Mouse (Mus musculus) kidney, postnatal 10 days (tissue): ENCODE measurements around the gene Nupl1.

Experiments
- DNase-seq: peaks from one replicate; pipeline ENCODE4 v3.0.0; 2021; ENCODE audit warnings: mixed read lengths

The Nupl1 gene

GRCm38 (mm10) chr14:60219886-60220285 is 31.3 kb downstream of the Nupl1 start:
- DNase-seq = no peak

DNA sequence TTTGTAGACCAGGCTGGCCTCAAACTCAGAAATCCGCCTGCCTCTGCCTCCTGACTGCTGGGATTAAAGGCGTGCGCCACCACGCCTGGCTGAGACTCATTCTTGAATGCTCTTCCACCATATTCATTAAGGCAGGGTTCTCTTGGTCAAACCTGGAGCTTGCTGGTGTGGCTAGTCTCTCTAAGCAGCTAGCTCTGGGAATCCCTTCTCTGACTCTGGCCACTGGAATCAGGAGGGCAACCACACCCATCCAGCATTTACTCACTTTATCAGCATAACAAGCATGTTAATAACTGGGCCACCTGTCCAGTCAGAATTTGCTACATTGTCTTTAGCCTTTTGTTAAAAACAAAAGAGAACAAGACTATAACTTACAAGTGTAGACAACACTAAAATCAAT is 33.6 kb downstream of the Nupl1 start:
- no peak for DNase-seq

DNA sequence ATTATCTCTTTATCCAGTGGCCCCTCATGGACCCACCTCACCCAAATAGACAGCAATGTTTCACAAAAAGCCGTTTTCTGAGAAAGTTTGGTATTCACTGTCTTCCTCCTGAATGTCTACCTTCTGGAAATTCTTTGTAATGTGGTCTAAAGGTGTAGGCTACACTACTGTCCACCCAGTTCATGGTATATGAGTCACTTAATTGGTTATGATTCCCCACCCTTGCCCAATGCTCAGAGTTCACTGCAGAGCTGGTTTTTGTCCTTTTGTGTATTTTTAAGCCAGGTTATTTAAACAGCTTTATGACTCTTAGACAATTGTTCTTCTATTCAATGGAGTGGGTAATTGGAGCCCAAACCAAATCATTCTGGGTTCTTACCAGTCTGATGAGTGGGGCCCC is 35.1 kb downstream of the Nupl1 start:
- DNase-seq = no peak

DNA sequence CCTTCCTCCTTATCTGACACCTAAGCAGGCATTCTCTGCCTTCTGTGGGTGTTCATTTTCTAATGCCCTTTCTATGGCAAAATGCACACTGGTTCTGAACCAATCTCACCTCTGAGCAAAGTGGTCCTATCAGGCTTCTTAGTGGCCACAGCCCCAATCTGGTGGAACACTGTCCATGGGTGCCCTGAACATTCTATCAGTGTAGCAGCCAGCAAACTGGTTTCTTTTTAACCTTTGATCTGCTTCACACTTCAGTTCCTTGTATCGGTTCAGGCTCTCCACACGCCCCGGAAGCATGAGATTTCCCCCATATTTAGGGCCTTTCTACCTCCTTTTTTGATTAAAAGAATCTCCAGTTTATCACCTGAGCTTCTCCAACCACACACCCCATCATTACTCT is 36.2 kb downstream of the Nupl1 start:
- DNase-seq = no peak

DNA sequence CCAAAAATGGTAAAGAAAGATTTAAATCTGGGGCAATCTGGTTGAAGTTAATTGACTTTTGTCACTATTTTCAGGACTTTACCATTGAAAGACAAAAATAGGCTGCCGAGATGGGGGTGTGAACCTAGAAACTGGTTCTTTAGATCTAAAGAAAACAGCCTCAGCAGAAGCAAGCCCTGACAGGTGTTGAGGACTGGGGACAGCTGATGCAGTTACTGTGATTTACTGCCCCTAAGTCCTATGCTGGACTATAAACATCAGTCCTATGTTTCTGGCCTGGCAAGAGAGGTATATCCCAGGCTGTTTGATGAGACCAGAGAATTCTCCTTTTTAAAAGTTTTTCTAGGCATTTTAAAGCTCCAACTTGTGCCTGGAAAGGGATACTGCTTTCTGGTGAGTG is 37.2 kb downstream of the Nupl1 start:
- no peak for DNase-seq

DNA sequence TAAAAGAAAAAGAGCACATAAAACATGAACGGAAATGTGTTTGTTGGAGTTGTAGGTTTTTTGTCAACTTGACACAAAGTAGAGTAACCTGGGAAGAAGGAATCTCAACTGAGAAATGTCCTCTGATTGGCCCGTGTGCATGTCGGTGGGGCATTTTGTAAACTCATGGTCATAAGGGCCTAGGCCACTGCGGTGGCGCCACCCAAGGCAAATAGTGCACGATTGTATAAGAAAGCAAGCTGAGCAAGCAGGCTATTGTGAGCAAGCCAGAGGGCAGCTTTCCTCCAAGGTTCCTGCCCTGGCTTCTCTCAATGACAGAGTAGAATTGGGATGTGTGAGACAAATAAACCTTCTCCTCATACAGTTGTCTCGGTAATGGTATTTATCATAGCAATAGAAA is 42.1 kb downstream of the Nupl1 start:
- no peak for DNase-seq

DNA sequence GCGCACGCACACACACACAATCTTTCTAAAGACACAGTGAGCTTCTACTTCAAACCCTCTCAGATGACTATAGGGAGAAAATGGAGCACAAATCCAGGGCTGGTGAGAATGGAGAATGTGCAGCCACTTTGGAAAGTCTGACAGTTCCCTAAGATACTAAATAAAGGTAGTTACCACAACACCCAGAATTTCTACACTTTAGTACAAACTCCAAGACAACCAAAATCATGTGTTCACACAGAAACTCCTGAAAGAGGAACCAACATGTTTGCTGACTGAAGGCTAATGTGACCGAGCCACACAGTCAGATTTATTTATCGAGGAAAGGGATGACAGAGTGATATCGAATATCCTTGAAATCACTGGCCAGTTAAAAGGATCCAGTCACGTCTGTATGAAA is 46.2 kb downstream of the Nupl1 start:
- DNase-seq = no peak

DNA sequence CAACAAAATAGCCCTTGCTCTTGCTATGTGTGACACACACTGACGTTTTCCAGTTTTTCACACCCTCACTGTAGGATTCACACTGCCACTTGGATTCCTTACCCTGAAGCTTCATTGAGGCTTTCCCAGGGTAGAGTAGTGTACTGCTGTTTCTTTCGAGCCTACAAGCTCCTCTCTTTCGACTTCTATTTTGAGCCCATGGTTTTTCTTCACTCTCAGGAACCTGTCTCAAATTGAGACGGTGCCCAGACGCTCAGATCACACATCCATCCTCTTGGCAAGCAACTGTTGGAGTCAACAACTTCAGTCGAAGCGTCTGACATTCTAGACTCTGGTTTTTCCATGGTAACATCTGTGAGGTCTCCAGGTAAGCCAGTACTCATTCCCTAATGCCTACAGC is 54.3 kb downstream of the Nupl1 start, which contains the start of gene Atp8a2:
Gene Atp8a2, minus strand, starts transcription at position 296 of the 400 bp plus-strand sequence.
- no peak for DNase-seq

- peak; percentile 28 for DNase-seq
Observed at GRCm38 (mm10) chr14:60195999-60196398, 55.2 kb downstream of the Nupl1 start.

- no peak for DNase-seq
Observed at GRCm38 (mm10) chr14:60194606-60195005, 56.6 kb downstream of the Nupl1 start.

DNA sequence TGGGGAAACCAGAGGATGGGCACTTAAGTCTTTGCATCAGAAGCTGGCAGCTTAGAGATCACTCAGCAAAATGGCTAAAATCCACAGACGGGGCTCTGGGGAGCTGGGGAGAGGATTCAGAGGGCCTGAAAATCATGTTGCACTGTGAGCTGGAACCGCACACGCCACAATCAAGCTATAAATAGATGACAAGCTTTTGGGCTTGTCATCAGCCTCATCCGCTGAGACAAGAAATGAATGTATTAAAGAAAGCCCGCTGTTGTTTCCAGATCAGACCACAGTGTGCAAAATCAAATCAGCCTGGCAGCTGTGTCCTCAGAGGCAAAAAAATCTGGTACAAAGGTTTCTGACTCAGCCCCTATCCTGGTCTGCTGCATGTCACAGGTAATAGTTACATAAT is 61.5 kb downstream of the Nupl1 start:
- no peak for DNase-seq

- DNase-seq = no peak
Observed at GRCm38 (mm10) chr14:60188201-60188825, 62.9 kb downstream of the Nupl1 start.

DNA sequence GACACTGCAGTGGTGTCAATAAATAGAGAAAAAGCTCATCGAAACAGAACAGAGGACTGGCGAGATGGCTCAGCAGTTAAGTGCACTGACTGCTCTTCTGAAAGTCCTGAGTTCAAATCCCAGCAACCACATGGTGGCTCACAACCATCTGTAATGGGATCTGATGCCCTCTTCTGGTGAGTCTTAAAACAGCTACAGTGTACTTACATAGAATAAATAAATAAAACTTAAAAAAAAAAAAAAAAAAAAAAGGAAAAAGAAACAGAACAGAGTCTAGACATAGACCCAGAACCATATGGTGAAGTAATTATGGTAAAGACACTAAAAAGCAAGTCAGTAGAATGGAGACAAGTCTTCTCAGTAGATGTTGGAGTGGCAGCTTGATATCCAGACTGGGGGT is 69.9 kb downstream of the Nupl1 start:
- DNase-seq = no peak

- no peak for DNase-seq
Observed at GRCm38 (mm10) chr14:60178571-60178955, 72.7 kb downstream of the Nupl1 start.

- no peak for DNase-seq
Observed at GRCm38 (mm10) chr14:60177614-60178570, 73.3 kb downstream of the Nupl1 start.

DNA sequence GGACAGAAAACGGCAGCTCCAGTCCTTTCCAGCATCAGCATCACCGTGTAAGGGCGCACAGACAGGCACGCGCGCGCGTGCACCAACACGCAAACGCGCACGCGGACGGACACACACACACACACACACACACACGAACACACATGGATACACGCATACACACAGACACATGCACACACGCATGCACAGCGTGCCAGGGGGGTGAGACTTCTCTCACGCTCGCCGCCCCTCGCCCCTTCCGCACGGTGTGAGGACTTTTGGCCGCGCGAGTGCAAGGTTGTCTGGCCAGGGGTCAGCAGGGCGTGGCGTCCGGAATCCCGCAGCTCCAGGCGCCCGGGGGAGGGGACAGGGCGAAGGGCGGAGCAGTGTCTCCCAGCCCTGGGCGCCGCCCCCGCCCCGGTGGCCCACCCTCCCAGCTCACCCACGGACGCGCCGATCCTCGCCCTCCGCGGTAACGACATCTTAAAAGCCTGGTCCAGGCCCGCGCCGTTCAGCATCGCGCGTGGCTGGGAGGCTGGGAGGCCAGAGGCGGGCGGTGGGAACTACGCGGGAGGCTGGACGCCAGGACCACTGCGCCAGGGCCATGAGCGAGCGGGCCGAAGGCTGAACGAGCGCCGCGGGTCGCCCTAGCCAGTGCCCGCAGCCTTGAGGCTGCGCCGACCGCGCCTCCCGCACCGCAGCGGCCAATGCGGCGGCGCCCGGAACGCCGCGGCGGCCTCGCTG is 74.2 kb downstream of the Nupl1 start:
- DNase-seq = peak; percentile 67

GRCm38 (mm10) chr14:60176469-60176890 is 74.8 kb downstream of the Nupl1 start:
- DNase-seq = no peak

GRCm38 (mm10) chr14:60172286-60173055 is 78.8 kb downstream of the Nupl1 start:
- no peak for DNase-seq

DNA sequence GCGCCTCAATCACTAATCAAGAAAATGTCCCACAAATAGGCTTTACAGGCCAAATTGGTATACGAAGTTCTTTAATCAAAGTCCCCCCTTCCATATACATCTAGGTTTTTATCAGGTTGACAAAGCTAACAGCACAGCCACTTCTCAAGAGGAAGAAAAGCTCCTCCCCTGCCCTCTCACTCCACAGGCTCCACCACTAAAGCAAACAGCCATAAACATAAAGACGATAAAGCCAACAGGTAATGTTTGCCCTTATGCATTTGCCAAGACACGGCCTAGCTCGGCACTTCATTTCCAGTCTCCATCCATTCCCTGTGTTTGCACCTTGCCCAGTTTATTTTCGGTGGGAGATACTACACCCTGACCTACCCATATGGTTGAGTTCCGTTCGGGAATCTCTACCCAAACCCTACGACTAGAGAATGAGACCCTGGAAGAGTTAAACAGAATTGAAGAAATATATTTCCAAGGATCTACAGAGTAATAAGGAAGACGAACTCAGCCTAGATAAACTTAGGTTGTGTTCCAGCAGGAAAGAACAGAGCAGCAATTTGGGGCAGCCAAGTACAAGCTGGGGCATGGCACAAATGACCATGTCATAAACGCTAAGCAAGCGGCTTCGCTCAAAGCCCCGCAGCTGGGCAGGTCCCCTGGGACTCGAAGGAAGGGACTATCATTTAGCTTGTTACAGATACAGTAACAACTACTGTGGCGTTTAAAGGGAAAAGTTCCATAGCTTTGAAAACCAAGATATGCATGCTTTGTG is 80.2 kb downstream of the Nupl1 start:
- peak; percentile 17 for DNase-seq

DNA sequence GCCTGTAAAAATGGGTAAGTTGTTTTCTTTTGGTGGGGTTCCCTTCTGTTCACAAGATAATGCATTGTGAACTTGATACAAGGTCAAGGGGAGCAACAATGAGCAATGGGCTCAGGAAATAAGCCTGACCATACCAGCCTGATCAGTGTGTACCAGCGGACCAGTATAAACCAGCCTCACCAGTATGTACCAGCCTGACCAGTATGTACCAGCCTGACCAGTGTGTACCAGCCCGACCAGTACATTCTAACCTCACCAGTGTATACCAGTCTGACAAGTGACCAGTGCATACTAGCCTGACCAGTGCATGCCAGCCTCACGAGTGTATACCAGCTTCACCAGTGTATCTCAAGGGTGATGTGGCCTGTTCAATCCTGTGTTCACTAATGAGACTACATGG is 87.9 kb downstream of the Nupl1 start:
- no peak for DNase-seq

DNA sequence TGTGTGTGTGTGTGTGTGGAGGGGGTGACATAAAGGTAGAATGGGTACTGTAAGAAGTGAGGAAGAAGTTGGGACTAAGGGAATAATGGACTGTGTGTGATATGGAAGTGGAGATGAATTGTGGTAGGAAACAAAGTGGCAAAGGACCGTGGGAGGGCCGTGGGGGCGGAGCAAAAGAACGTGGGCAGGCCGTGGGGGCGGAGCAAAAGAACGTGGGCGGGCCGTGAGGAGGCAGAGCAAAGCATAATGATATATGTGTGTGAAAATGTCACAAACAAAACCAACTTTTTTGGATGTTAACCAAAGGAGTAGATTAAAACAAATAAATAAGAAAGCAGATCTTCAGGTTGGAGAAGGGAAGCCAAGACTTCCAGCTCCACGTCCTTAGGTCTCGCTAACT is 98.9 kb downstream of the Nupl1 start:
- DNase-seq = peak; percentile 15

DNA sequence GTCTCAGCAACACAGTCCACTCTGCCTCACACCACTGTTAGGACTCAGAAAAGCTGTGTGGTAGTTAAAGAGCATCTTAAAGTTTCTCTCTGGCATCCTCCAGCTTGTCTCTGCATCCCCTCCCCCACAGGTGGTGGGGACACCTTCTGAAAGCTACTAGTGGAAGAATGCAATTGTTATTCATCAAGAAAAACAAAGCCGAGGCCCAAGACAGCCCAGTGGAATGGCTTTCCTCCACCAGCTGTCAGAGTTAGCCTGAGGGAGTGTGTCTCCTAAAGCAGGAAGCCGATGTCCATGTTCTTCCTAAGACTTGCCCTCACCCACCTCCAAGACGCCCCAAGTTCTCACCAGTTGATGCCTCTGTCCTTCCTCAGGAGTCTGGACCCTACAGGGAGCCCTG is 102.3 kb downstream of the Nupl1 start:
- no peak for DNase-seq
